Mouse (Mus musculus): ENCODE data around the gene Nms.

Nms gene

DNA sequence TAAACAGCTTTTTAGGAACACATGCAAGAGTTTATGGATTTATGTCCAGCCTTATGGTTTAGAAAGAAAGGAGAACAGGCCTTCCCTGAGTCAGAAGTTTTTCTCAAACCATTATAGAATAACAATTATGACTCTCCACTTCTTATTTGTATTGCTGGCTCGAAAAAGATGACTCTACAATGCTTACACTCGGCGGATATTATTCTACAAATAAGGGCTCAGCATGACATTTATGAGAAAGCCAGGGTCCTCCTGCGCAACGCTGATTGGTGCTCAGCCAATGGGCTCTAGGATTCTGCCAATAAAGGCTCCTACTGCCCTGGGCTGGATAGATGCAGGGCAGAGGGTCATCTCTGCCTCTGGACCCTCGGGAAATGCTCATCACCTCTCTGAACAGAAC is at the start of gene Nms:
TSS of gene Nms (plus strand) at position 301 of the 400 bp plus-strand sequence.
- DNase-seq (ENCODE audit: low spot score) = no peak

DNA sequence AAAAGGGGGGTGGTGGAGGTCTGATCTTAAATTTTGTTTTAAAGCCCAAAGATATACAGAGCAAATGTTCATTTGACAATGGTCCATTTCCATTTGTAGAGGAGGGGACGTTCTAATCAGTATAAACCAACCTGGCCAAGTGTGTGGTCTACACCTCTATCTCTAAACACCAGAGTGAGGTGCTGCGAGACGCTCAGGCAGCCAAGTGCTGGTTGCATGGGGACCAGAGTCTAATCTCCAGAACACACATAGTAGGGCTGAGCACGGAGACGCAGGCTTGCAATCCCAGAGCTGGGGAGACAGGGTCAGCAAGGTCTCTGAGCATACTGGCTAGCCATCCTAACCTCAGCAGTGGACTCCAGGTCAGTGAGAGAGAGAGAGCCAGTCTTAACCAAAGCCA is 47.5 kb upstream of the Nms start:
- no peak for DNase-seq (ENCODE audit: low spot score)

DNA sequence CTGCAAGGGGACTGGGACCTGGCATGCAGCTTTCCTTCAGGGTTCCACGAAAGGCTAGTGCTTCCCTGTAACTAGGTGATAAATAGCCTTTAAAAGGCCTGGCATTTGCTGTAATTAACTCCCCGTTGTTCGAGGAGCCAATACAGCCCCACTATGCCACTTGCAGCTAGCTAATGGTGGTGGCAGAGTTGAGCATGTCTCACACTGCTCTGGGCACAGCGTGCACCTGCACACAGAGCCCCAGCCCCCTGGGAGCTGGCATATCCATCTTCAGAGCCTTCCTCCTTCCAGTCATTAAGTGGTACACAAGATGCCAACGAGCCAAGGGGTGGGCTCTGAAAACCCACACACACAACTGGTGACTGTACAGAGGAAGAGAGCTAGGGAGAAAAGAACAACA is 45.9 kb upstream of the Nms start:
- no peak for DNase-seq (ENCODE audit: low spot score)

DNA sequence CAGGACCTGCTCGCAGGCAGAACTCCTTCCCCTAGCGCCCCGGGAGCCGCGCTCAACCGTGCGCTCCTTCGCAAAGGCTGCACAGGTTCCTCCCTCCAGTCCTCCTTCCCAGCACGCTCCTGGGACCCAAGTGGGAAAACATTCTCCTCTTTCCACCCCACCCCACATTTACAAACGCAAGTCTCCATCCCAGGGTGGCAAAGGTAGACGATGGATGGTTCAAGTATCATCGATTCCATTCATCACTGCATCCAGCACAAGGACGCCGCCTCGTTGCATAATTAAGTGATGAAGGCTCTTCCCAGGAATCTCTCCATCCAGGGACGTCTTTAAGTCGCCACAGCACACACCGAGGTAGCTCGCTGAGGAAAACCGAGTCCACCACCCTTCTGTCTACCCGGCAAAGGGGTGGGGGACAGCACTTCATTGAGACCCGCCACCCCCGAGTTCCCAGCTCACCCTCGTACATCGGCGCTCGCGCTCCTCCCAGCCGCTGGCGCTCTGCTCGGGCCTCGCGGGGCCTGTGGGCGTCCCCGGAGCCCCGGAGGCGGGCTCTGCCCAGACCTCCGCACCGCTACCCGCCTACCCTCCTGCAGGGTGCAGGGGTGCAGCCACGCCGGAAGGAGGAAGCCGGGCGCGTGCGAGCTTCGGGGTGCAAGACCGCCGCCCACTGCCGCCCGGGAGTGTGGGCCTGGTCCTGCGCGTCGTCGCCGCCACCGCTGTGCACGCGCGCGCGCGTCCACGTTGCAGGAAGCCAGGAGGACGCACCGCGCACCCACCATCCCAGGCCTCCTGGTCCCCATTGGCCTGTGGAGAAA is 41.3 kb upstream of the Nms start, which contains the start of gene Chst10:
TSS of gene Chst10 (minus strand) at position 731 of the 818 bp plus-strand sequence.
- DNase-seq (ENCODE audit: low spot score) = peak; percentile 89

DNA sequence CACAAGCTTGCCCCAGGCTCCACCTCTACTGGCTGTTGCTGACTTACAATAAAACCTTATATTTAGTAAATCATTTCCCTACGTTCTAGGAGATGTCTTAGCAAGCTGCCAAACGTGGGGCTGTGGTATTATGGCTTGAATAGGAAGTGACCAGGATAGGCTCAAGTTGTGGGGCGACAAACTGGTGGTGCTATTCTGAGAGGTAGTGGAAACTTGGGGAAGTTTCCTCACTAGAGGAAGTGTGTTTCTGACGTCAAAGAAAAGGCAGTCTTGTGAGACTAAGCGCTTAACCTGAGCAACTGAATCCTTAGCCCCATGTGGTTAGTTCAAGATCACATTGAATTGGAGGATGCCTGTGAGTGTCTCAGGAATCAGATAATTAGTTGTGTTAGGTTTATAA is 36.4 kb upstream of the Nms start:
- no peak for DNase-seq (ENCODE audit: low spot score)

DNA sequence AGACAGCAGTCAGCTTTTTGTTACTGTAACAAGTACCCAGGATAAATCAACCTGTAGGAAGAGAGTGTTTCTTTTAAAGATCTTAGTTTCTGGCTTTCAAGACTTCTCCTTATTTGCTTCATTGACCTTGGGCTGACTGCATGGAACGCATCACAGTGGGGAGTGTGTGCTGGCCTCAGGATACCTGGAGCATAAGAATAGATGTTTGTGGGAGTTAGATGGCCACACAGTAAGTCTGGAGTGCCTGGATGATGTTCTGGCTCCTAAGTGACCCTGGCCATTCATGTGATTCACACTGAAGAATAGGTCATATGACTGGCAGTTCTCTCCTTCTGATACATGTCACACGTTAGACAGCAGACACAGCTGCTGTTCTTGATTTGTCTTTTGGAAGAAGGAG is 35.0 kb upstream of the Nms start:
- no peak for DNase-seq (ENCODE audit: low spot score)

DNA sequence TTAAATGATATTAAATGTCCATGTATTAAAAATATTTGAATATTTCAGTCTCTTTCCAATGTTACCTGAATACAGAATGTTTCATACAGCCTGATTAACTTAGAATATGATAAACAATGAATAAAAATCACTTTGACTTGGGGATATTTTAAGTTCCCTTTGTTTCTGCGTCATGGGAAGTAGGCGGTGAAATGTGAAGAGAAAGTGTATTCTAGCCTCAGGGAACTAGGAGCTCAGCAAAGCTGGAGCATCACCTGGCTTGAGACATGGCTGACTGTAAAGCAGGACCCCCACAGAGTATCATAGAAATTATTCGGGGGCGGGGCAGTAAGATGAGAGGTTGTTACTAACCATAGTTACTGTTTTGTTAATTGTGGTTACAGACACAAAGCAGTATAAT is 10.0 kb upstream of the Nms start:
- DNase-seq (ENCODE audit: low spot score) = no peak

DNA sequence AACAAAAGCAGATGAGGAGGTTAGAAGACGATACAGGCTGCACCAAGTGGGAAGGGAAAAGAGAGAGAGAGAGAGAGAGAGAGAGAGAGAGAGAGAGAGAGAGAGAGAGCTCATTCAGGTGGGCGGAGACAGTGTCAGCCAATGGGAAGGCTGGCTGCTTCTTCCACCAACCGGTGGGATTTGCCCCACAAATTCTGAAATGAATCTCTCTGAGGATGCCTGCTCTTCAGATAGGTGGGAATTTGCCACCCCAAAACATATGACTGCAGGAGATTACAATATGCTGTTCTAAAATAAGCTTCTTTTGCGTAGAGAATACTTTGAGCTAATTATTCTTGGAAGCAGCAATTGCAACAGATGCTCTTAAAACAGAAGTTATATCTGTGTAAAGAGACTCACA is 9.5 kb upstream of the Nms start:
- DNase-seq (ENCODE audit: low spot score) = no peak

DNA sequence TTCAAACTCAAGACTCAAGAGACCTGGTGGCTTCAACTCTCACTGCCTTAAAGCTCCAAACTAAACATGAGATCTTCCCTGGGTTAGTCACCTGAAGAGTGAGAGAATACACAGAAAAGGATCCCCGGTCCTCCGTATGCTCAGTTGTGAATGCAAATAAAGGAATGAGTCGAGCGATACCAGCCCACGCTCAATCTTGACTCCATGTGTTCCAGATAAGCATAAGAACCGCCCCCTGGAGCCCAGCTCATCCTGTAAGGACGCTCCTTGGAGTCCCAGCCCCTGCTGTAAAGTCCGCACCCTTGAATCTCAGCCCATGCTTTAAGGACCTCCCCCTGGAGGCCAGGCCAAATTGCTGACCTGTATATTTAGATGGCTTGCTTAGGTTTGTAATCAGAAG is 8.2 kb upstream of the Nms start:
- DNase-seq (ENCODE audit: low spot score) = no peak

DNA sequence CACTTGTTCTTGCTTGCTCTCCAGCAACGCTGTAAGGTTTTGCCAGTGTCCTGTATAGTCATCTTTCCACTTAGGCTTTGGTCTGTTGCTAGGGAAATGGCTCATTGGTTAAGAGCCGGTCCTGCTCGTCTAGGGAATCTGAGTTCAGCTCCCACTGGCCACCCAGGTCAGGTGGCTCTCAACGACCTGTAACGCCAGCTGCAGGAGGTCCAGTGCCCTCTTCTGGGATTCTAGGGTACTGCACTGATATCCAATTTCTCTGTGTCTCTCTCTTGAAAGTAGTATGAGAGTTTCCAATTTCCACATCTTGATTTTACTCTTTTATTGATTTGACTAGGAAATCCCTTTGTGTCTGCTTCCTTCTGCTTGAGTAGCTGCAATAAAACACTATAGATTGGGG is 4.3 kb upstream of the Nms start:
- peak; percentile 35 for DNase-seq (ENCODE audit: low spot score)

DNA sequence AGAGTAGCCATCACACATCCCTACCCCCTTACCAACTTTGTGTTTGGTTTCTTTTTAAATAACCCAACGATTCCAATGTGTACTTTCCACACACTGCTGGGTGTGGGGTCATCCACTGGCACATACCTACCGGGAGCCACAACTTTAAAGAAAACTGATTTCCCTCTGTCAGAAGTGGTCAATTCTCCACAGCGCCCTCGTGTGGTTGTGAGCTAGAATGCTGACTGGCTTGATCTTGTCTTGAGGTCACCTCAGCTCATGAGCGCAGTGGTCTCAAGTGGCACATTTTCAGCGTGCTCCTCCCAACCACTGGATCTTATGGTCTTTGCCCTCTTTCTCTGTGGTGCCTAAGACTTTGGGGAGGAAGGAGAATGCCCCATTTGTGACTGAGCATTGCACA is 2.2 kb upstream of the Nms start:
- peak; percentile 85 for DNase-seq (ENCODE audit: low spot score)

DNA sequence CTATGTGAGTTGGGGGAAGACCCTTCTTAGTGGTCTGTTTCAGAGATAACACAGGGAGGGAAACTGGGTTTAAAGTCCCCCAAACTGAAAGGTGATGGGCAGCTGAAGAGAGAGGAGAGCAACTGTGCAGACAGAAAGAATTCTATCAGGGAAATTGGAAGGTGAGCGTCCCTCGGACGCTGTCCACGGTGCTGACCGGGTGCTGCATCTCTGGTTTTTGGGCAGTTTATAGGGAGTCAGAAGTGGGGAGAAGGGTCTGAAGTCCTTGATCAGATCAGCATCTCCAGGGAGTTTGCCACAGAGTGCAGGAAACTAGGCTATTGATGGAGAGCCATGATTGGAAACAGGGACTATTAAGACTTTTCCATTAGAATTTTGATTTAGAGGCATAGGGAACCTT is 659 bp downstream of the Nms start:
- peak; percentile 73 for DNase-seq (ENCODE audit: low spot score)

DNA sequence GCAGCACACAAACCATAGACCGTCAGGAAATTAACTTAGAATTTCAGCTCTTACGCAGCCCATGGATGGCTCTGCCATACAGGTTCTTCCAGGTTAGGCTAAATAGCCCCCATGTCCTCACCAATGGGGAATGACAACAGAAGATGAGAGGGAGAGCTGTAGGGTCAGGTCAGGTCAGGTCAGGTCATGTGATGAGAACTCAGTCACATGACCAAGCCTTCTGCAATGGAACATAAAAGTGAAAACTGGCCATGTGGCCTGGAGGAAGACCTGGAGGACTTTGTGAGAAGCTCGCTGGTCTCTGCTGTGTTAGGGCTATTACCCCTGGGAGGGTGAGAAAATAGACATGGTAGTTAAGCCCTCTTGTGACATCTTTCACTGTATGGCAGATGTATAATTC is 17.5 kb downstream of the Nms start:
- no peak for DNase-seq (ENCODE audit: low spot score)

DNA sequence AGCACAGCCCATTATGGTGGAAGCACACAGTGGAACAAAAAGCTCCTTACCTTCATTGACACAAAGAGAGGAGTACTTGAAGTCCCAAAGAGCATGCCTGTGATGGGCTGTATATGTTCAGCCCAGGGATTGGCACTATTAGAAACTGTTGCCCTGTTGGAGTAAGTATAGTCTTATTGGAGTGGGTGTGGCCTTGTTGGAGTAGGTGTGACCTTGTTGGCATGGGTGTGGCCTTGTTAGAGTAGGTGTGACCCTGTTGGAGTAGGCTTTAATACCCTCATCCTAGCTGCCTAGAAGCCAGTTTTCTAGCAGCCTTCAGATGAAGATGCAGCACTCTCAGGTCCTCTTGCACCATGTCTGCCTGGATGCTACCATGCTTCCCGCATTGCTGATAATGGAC is 30.2 kb downstream of the Nms start:
- DNase-seq (ENCODE audit: low spot score) = no peak

DNA sequence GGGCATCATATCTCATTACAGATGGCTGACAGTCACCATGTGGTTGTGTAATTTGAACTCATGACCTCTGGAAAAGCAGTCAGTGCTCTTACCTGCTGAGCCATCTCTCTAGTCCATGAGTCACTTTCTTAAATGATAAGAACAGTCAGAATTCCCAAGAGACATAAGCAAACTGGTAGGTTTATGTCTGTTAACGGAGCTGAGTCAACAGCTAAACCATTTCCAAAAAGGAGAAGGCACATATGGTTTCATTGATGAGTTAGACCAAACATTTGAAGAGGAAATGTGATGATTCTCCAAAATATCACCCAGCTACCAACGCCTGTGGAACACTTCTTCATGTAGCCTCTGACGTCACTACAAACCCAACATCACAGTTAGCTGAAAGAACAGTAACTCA is 32.8 kb downstream of the Nms start:
- no peak for DNase-seq (ENCODE audit: low spot score)

DNA sequence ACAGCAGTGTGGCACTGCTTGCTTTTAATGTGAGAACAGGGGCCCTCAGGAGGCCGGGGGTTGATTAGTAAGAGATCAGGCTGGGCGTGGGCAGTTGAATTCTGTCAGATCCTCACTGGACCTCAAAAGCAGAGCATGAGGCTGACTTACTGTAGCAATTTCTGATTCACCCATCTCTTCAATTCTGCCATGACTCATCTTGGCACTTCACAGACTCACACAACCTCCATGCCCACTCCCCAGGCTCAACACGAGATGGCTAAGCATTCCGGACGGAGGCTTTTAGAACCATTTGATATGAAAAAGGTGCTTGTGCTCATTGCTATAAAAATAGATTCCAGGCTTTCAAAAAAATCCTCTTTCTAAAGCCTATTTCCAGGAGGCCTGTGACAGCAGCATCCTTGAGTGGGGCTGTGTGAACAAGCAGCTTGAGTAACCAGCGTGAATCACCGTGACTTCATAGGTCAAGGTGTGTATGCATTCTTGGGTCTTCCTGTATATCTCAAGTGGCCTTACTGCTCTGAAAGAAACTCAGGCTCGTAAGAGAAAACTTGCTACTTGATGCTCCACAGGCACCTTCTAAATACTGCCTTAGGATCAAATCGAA is 34.1 kb downstream of the Nms start:
- no peak for DNase-seq (ENCODE audit: low spot score)

DNA sequence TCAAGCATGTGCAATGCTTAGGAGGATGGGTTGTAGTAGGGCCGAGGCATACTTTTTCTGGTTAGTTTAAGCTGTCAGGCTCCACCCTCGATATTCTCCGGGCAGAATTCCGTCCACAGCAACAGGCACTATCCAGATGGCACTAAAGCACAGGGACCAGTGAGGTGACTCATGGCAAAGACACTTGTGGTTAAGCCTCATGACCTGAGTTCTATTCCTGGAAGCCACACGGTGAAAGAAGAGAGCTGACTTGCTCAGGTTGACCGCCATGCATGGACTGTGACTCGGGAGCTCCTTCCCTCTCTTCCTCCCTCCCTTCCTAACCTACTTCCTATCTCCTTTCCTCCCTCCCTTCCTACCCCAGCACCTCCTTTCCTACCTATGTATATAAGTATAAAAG is 41.0 kb downstream of the Nms start:
- no peak for DNase-seq (ENCODE audit: low spot score)

DNA sequence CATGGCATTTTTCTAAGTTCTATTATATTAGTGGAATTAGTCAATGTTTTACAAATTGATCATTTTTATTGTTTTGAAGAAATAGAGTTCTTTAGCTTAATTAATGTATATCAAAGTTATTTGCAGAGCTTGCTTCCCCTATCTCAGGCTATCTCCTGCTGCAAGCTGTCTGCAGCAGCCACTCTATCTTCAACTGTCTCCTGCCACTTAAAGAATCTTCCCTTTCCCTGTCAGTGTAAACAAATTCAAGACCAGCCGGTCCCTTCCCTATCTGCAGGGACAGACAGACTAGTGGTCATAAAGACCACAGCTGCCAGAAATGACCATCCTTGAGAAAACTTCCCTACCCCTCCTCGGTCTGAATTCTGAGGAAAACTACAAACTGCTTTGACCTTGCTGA is 44.9 kb downstream of the Nms start:
- DNase-seq (ENCODE audit: low spot score) = no peak

DNA sequence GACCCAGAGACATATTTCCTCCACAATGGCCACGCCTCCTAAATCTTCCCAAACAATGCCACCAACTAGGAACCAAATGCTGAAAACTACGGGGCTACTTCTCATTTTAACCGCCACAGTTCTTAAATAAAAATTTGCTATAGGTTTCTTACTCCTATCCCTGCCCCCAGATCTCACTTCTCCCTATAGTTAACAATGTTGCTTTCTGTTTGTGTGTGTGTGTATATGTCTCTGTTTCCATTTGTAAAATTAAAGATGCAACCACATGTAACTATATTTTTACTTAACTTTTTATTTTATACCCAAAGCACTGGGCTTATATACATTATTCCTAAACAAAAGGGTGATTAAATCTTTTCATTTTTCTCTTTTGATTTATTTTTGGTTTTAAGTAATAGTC is 46.4 kb downstream of the Nms start, which contains the start of gene Pdcl3:
TSS of gene Pdcl3 (plus strand) at position 301 of the 400 bp plus-strand sequence.
- DNase-seq (ENCODE audit: low spot score) = no peak

DNA sequence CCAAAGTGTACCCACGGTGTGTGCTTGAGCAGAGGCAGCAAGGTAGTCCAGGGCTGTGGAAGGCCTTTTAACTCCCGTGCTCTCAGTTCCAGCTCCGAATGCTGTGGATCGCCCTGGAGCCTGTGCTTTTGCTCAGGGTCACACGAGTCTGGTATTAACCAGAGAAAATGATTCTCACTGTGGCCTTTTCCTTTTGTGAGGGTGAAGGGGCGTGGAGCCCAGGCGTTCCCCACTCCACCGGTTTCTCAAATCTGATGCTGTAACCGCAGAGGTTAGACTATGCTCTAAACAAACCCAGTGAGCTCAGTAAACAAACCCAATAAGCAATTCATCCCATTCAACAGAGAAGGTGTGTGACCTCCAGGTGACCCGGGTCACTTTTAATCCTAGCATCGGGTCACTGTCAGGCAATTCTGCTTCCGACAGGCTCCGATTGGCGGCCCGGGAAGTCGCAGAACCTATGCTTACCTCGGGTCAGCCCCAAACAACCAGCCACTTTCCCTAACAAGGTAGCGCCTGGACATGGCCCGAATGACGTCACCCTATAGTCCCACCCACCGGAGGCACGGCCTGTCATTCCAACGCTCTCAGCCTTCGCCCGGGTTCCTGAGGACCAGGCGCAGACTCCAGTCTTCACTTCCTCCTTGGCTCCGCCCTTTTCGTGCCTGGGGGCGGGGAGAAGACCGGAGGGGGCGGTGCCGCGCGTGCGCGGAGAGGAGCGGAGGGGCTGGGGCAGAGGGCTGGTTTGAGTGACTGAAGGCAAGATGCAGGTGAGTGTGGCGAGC is 48.3 kb downstream of the Nms start:
- peak; percentile 99 for DNase-seq (ENCODE audit: low spot score)

DNA sequence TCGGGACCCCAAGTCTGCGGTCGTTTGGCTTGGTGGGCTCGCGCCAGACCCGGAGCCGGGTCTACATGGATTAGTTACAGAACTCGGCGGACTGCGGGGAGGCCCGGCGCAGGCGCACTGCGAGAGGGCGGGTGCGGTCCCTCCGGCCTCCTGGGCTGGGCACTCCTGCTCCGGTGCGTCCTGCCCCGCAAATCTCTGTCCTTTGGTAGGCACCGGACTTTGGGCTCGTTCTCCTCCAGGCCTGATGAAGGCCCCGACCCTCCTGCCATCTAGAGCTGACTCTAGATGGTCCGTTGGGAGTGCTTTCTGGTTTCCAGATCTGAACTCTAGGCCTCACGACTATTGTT is 48.9 kb downstream of the Nms start:
- DNase-seq (ENCODE audit: low spot score) = no peak

DNA sequence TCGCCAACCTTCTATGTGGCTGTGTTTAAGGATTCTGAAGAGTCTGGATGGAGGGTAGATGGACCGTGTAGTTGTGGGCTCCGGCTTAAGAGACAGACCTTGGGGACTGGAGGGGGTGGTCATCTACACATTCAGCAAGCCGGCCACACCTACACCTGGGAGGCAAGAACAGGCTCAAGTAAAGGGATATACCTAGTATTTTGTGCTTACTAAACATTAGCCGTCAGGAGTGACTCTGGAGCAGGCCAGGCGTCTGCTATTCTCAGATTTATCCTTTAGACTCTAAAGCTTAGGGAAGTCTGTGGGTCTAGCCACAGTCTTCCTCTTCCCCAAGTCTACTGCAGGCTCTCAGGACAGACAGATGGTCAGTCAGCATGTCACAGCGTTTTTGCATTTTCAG is 49.4 kb downstream of the Nms start:
- DNase-seq (ENCODE audit: low spot score) = no peak

DNA sequence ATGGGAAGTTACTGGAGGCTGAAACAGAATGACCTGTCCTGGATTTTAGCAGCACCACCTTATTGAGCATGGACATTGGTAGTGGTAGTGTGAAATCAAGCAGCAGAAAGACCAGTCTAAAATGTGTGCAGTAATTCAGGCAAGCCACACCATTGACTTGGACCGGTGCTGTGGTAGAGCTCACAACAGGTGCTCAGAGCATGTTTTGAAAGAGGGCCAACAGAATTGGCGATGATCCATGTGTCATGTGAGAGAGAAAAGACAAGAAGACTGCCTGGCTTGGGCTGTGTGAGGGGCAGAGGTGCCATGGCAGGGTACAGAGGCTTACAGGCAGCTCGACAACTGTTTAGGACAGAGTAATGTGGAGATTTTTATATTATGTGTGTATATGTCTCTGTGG is 53.4 kb downstream of the Nms start:
- no peak for DNase-seq (ENCODE audit: low spot score)

Measured in embryo, embryonic 10 days (tissue).